Mouse (Mus musculus): ENCODE results near the gene Sbds. TPM values are rescaled to one million over a fixed set of nuclear protein-coding genes. Genes with fewer than 3 reads are reported as not detected.
A peak's percentile ranks its signal among the peaks of the same experiment; 100 is the strongest.

Gene Sbds
- total RNA-seq, 2 experiments from 2014 or later, result 50.5 to 53.1 TPM

DNA sequence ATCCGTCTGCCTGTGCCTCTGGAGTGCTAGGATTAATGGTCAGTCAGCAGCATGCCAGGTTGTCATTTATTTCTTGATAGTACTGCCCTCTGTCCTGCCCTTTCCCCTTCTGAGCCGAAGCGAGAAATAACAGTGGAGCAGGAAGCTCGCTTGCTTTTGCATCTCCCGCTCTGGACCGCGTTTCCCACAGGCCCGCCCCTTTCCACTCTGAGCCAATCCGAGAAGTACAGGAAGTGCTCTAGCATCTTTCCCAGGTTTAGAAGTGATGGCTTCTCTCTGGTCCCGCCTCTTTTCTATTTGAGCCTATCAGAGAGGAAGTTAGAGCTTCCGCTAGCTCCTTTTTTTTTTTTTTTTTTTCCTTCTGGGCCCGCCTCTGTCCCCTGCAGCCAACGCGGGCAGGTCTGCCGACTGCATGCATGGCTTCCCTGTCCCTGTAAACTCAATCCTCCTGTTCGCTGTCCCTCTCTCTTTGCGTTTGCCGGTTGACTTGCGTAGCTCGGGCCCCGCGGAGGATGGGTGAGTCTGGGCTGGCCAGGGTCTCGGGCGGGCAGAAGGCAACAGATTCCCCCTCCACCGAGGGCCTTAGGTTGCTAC, 1.4 kb upstream of the Sbds start:
- DNase-seq (ENCODE audit: low spot score in 2 of 2), result peak; percentile 89 to 90

- peak in 1 of 2 experiments; percentile 23 for DNase-seq (ENCODE audit: low spot score in 2 of 2)
Observed at GRCm38 (mm10) chr5:130255799-130256525, 632 bp upstream of the Sbds start.

DNA sequence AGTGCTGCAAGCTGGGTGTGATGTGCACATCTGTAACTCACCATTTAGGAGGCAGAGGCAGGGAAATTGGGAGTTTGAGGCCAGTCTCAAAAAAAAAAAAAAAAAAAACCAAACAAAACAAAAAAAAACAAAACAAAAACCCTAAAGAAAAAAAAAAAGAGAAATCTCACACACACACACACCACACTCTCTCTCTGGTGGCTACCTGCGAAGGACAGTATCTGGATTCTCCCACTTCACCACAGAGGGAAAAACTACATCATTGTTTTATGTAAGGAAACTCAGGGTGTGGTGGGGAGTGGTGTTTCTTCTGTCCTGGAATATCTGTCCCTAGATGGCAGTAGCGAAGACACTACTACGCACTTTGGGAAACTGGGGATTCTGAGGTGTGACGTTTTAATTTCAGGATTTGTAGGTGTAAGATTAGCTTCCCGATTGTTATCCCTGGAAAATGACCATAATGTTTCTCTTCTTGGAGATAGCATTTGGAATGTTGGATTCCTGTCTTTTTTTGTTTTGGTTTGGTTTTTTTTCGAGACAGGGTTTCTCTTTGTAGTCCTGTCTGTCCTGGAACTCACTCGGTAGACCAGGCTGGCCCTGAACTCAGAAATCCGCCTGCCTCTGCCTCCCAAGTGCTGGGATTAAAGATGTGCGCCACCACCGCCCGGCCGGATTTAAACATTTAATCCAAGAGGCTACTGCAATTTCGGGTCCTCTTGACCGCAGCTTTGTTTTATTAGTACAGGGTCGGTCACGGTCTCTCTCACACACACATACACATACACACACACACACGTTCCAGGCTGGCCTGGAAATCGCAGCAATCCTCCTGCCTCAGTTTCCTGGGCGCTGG, 940 bp downstream of the Sbds start:
- DNase-seq (ENCODE audit: low spot score in 2 of 2), result no peak

GRCm38 (mm10) chr5:130247823-130248222, 7.5 kb downstream of the Sbds start:
- DNase-seq (ENCODE audit: low spot score in 2 of 2), result no peak

DNA sequence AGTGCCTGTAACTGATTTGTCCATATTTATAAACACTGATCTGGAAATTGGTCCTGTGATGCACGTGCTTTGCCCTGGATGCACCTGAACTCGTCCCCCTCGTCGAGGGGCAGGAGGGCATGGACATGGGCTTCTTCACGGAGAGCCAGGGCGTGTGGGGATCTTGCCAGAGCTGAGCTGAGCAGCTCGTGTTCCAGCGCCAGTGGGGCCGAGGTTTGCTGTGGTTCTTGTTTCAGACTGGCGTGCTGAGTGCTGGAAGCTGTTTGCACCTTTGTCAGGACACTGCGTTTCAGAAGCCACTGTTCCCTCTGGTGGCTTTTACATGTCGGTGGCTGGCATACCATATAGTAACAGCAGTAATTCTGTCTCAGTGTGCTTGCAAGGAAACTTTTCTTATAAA, 13.9 kb downstream of the Sbds start:
- DNase-seq (ENCODE audit: low spot score in 2 of 2), result no peak

GRCm38 (mm10) chr5:130239856-130240255, 15.5 kb downstream of the Sbds start:
- no peak for DNase-seq (ENCODE audit: low spot score in 2 of 2)

GRCm38 (mm10) chr5:130239236-130239635, 16.1 kb downstream of the Sbds start:
- DNase-seq (ENCODE audit: low spot score in 2 of 2), result no peak

DNA sequence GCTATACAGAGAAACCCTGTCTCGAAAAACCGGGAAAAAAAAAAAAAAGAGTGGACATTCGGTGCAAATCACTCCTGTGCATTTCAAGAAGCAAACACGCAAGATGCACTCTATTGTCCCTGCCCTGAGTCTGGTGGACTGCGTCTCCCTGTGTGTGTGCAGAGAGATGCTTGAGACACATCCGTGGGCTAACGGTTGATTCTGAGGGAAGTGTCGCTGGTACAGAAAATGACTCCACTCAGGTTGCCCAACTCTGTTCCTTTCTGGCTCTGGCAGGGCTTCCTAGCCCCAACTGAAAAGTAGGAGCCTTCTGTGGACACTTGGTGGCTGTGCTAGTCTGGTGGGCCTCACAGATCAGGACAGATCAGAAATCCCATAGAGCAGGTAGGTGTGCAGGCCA, 19.0 kb downstream of the Sbds start:
- no peak for DNase-seq (ENCODE audit: low spot score in 2 of 2)

- DNase-seq (ENCODE audit: low spot score in 2 of 2), result no peak
Observed at GRCm38 (mm10) chr5:130228120-130228519, 27.2 kb downstream of the Sbds start.

- no peak for DNase-seq (ENCODE audit: low spot score in 2 of 2)
Observed at GRCm38 (mm10) chr5:130226790-130227189, 28.5 kb downstream of the Sbds start.

- DNase-seq (ENCODE audit: low spot score in 2 of 2), result peak; percentile 96 to 98
Observed at GRCm38 (mm10) chr5:130222146-130223004, 33.0 kb downstream of the Sbds start.

GRCm38 (mm10) chr5:130221760-130222145, 33.6 kb downstream of the Sbds start:
- no peak for DNase-seq (ENCODE audit: low spot score in 2 of 2)

- DNase-seq (ENCODE audit: low spot score in 2 of 2), result no peak
Observed at GRCm38 (mm10) chr5:130221316-130221715, 34.0 kb downstream of the Sbds start.

DNA sequence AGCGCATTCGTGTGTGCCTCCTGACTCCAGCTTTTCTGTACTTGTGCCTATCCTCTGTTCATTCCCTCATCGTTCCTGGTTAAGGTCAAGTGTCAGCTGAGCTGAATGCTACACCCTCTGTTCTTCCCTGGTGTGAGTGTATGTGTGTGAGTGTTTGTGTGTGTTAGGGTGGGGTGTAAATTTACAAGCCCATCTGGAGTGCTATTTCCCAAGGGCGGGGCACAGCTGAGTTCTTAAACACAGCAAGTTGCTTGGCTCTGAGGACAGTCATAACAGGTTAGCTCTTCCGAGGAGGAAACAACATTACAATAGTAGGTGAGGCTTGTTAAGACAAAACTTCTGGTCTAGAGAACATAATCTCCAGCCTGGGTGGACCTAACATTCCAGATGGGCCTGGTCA, 37.0 kb downstream of the Sbds start:
- no peak for DNase-seq (ENCODE audit: low spot score in 2 of 2)

GRCm38 (mm10) chr5:130217406-130217805, 37.9 kb downstream of the Sbds start:
- no peak for DNase-seq (ENCODE audit: low spot score in 2 of 2)

DNA sequence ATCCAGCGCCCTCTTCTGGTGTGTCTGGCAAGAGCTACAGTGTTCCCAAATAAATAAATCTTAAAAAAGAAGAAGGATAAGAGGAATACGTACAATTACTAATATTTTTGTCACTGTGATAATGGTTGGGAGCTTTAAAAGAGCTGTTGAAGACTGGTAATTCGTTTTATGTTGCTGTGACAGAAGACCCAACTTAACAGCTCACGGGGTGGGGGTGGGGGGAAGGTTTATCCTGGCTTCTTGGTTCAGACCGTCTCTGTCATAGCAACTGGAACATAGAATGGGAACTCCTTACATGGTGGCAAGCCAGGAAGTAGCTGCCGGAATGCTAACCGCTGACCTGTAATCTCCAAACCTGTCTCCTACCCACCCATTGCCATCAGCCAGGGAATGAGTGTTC, 38.5 kb downstream of the Sbds start, which contains the start of gene Tmem248:
Gene Tmem248, plus strand, starts transcription at position 301 of the 400 bp plus-strand sequence.
- DNase-seq (ENCODE audit: low spot score in 2 of 2), result no peak

DNA sequence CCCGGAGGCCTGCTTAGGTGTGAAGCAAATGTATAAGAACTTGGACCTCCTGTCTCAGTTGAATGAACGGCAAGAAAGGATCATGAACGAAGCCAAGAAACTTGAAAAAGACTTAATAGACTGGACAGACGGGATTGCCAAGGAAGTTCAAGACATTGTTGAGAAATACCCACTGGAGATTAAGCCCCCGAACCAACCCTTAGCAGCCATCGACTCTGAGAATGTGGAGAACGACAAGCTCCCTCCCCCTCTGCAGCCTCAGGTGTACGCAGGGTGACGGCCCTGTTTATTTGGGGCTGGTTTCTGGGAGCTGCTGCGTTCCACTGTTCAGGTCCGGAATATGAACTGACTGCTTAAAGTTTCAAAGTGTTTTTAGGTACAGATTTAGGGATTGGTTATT, 42.4 kb downstream of the Sbds start:
- no peak for DNase-seq (ENCODE audit: low spot score in 2 of 2)

- no peak for DNase-seq (ENCODE audit: low spot score in 2 of 2)
Observed at GRCm38 (mm10) chr5:130207299-130207698, 48.0 kb downstream of the Sbds start.

DNA sequence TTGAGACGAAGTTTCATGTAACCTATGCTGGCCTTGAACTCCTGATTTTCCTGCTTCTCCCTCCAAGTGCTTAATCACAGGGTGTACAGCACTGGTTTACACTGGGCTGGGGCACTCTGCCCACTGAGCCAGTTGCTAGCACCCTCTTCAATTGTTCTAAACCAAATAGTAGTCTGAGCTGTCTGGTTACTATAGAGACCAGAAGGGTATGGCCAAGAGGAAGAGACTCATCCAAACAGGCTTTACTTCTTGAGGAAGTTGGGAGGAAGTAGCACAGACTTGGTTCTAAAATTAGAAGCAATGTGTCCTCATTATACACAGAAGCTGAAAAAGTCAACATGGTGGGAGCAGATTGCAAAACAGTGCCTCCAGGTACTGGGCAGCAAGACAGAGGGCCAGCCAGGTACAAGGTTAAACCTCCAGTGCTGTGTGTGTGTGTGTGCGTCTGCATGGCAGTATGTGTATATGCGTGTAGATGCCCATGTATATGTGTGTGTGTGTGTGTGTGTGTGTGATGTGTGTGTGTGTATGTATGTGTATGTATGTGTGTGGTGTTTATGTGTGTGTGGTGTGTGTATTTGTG, 49.8 kb downstream of the Sbds start:
- DNase-seq (ENCODE audit: low spot score in 2 of 2), result no peak

GRCm38 (mm10) chr5:130204560-130204959, 50.8 kb downstream of the Sbds start:
- DNase-seq (ENCODE audit: low spot score in 2 of 2), result no peak

DNA sequence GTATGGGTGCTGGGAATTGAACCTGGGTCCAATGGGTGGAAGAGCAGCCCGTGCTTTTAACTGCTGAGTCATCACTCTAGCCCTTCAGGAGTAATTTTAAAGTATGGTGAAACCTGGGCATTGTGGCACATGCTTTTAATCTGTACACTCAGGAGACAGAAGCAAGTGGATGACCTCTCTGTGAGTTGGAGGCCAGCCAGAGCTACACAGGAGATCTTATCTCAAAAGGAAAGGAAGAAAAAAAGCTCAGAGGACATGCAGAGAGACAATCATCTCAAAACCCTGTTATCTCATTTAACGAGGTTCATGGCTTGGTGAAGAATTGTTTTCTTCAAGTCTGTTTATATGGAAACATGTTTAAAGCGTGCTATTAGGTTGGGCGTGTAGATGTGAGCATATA, 51.4 kb downstream of the Sbds start:
- DNase-seq (ENCODE audit: low spot score in 2 of 2), result no peak
